Mouse (Mus musculus): ENCODE measurements at regions not wholly inside any gene's neighbourhood (a gene's known extent, or its start where the extent isn't known, plus 50 kb on each side); places are given as distances from the start of the nearest gene placed in this dataset.

- DNase-seq (ENCODE audit: low spot score), result no peak
These were observed 196.8 kb upstream of the Dio3 start for GRCm38 (mm10) chr12:110081831-110082615.

DNA sequence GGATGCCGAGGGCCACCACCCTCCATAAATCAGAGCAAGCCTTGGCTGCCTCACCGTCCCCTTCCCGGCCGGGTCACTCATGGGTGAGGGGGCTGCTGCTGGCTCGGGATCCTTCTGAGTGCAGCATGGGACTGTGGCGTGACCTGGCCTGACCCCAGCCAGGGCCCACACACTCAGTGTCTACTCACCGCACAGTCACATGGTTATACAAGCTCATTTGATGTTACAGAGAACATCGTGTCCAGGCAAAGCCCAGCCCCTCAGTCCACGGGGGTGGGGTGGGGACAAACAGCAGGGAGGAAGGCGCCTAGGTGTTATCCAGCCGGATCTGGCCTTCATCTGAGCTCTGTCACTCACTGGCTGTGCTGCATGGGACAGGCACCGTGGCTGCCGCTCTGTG, 195.9 kb upstream of the Dio3 start:
- DNase-seq (ENCODE audit: low spot score), result no peak

DNA sequence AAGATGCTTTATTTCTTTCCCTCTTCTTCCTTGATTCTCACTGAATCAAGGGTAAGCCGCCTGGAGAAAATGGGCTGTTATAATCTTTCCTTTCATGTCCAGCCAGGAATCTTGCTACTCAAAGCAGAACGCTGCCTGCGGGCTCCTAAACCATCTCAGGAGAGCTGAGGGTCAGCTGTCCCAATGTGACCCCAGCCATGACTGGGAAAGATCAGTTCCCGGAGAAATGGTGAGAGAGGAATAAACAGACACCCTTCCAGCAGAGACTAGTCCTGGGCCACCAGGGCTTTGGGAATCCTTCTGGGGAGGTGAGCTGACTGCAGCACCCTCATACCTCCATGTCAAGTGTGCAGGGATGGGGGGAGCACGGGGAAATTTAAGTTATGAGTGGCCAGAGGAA, 195.4 kb upstream of the Dio3 start:
- no peak for DNase-seq (ENCODE audit: low spot score)

DNA sequence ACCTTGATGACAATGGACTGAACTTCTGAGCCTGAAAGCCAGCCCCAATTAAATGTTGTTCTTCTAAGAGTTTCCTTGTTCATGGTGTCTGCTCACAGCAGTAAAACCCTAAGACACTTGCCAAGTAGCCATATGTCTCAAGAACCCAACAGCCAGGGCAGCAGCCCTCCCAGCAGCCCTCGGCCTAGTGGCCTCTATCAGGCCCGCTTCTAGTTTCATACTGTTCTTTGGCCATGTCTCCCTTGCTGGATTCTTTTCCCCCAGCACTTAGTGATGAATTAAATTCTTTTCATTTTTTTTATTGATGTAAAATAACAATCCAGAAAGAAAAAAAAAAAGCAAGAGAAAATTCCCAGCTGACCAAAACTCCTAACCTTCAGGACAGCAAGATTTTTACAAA, 191.9 kb upstream of the Dio3 start:
- DNase-seq (ENCODE audit: low spot score), result no peak

- no peak for DNase-seq (ENCODE audit: low spot score)
These were observed 191.1 kb upstream of the Dio3 start for GRCm38 (mm10) chr12:110087812-110088211.

DNA sequence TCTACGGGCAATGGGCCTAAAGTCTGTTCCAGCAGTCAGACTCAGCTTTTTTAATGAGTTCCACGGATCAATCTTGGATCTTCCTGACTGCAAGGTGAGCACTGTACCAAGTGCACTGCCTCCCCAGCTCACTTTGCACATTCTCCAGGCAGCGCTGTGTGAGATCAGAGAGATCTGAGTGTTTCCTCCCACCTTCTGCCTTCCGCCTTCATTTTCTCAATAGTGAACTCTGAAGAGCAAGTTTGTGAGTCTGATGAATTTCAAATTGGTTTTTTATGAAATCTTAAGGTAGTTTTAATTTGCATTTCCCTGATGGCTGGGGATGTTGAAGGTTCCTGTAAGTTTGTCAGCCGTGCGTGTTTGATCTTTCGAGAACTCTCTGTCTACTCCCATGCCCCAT, 176.7 kb upstream of the Dio3 start:
- DNase-seq (ENCODE audit: low spot score), result no peak

GRCm38 (mm10) chr12:110112051-110112722, 166.7 kb upstream of the Dio3 start:
- no peak for DNase-seq (ENCODE audit: low spot score)

DNA sequence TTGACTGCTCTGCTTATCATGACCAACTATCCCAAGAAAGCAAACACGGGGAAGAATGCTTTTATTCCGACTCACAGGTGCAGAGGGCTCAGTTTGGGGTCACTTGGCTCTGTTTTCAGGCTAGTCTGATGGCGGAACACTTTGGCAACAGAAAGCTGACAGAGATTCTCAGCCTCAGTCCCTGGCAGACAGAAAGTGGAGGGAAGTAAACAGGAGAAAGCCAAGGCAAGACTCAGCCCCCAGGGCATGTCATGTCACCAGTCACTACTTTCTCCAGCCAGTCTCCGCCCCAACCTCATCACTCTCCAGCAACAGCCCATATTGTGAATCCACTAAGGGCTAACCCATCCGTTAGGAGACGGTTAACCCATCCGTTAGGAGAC, 166.2 kb upstream of the Dio3 start:
- no peak for DNase-seq (ENCODE audit: low spot score)

DNA sequence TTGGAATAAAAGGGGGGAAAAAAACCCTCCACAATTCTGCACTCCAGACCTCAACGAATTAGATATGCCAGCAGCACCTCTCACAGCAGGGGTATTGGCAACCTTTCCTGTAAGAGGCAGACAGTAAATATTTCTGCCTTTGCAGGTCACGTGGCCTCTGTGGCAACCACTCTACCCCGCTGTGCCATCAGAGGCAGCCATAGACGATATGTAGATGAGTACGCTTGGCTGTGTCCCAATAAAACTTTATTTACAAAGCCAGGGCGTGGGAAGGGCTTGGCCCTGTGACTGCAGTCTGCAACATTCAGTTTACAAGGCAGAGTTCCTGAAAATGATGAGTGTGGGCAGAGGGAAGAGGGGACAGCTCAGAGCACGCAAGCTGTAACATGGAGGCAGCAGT, 158.7 kb upstream of the Dio3 start:
- DNase-seq (ENCODE audit: low spot score), result no peak

DNA sequence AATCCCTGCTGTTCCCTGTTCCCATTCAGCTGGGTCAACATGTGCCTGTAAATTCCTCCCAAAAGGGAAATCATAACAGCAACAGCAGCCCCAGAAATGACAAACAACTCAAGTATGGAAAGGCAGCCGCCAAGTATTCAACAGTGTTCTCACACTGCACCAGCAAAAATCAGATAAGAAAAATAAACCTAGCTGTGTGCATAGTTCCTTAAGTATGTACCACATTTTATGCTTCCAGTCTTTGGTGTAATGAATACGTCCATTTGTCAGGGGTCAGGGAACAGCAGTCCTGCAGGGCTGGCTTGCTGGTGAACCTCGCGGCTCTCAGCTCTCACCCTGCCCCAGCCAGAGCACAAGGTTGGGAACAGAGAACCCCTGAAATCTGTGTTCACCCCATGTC, 155.9 kb upstream of the Dio3 start:
- DNase-seq (ENCODE audit: low spot score), result no peak

GRCm38 (mm10) chr12:110126525-110126924, 152.3 kb upstream of the Dio3 start:
- DNase-seq (ENCODE audit: low spot score), result no peak

DNA sequence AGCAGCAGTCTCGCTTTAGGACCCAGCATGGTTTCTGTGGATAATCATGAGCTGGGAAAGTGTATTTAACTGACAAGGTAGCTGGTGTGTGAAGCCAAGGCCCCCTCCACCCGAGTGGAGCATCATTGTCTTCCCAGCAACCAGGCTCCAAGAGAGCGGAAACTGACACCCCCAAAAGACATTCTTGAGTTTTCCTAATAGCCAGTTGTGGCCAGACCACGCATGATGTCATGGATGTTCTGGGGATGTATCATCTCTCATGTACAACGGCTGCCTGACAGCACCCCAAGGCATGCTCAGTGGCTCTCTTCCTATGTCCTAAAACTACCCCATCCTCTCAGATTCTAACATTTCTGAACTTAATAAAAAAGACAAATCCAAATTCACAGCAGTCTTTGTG, 133.5 kb upstream of the Dio3 start:
- DNase-seq (ENCODE audit: low spot score), result no peak

DNA sequence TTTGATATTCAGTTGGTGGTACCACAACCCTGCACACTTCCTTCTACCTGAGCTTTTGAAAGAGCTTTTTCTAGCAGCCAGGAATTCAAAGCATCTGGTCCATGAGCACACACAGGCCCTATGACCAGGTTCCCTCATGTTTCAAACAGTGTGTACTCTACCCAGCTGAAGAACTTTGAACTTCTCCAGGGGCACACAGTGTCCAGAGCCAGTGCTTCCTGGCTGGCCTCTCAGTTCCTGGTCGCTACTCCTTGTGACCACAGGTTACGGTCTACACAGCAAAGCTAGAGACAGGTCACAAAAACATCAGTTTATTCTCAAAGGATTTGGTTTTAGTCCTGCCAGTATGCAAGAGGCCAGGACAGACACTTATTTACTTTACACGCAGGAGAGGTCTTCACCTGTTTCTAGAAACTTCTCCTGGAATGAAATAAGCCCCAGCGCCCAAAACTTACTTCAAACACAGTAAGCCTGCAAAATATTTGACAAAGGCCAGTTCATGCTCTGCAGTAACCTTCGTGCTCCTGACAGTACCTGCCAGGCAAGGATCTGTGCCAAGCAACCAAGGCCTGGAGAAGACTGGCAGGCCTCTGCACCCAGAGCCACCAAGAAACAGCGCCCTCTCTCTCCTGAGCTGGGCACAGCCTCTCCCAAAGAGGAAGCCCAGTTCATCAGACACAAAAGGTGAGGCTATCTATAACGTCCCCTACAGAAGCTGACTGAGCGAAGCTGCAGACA, 124.5 kb upstream of the Dio3 start:
- no peak for DNase-seq (ENCODE audit: low spot score)

- no peak for DNase-seq (ENCODE audit: low spot score)
These were observed 123.9 kb upstream of the Dio3 start for GRCm38 (mm10) chr12:110154963-110155325.

DNA sequence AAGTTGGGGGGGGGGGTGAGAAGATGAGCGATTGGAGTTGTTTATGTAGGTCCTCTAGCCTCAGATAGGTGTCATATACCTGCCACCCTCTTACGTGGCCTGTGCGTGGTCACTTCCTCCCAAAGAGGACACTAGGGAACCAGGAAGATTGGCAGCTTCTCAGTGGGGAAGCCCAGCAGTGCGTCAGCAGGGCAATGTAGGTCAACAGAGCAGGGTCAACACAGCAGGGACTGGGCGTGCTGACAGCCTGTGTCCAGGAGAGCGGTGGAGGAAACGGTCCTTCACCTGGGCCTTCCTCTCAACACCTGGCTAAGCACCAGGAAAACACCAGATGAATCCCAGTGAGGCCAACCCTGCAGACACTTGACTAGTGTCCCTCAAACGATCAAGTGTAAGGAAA, 122.4 kb upstream of the Dio3 start:
- DNase-seq (ENCODE audit: low spot score), result no peak

- no peak for DNase-seq (ENCODE audit: low spot score)
These were observed 120.7 kb upstream of the Dio3 start for GRCm38 (mm10) chr12:110157998-110158747.

DNA sequence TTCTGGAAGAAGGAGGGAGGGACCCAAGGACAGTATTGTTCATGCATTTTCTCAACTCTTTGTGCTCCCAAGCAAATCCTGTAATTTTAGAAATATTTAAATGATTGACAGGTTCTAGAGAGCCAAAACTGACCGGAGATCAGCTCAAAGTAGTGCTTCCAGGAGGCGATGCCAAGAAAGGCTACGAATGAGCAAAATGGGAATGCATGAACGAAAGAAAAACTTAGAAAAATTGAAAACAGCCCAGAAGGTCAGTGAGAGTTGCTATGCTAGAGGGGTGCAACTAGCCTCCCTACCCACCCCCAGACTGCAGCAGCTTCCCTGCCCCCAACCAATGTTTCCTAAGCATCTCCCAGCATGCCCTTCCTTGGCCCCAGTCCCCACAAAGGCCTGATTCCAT, 117.6 kb upstream of the Dio3 start:
- DNase-seq (ENCODE audit: low spot score), result no peak

GRCm38 (mm10) chr12:110165462-110165861, 113.4 kb upstream of the Dio3 start:
- DNase-seq (ENCODE audit: low spot score), result no peak

DNA sequence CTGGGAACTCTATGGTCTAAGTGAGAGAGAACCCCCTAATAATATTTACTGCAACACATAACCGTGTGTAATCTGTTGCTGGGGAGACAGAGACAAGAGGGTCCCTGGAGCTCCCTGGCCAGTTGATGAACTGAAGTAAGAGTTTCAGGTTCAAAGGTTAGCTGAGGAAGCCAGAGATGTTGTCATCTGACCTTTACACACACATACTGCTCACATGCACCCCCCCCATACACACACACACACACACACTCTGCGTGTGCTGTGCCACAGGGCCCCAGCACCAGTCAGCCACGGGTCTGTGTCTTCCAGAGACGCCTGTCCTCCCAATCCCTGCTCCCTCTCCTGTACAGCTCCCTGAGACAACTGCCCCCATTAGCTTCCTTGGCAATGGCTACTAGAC, 110.5 kb upstream of the Dio3 start:
- no peak for DNase-seq (ENCODE audit: low spot score)

GRCm38 (mm10) chr12:110169261-110169660, 109.6 kb upstream of the Dio3 start:
- no peak for DNase-seq (ENCODE audit: low spot score)

GRCm38 (mm10) chr12:110170496-110170895, 108.4 kb upstream of the Dio3 start:
- DNase-seq (ENCODE audit: low spot score), result no peak

GRCm38 (mm10) chr12:110177826-110178225, 101.0 kb upstream of the Dio3 start:
- DNase-seq (ENCODE audit: low spot score), result no peak
